Mouse (Mus musculus) forebrain, embryonic 13.5 days (tissue): Measurements from ENCODE around the gene Phtf1. TPM values are rescaled to one million over a fixed set of nuclear protein-coding genes. Genes with fewer than 3 reads are reported as not detected.

Source experiments
- ATAC-seq: fragments of 200-750 bp; cut with Nextera tagmentation; 2 replicates; pipeline ENCODE4 v1.8.0; 2017
- H3K27ac ChIP-seq: fragments of 300-500 bp; sonication (generic); 2 replicates; pipeline ENCODE4 v1.5.1; 2015; ENCODE audit warnings: inconsistent platforms, mild to moderate bottlenecking, moderate library complexity
- H3K27me3 ChIP-seq: fragments of 300-500 bp; sonication (generic); 2 replicates; pipeline ENCODE4 v1.6.1; 2015; ENCODE audit warnings: mild to moderate bottlenecking, inconsistent platforms
- H3K36me3 ChIP-seq: fragments of 300-500 bp; sonication (generic); 2 replicates; pipeline ENCODE4 v1.6.1; 2015; ENCODE audit warnings: mild to moderate bottlenecking, inconsistent platforms; ENCODE audit not compliant: poor library complexity, severe bottlenecking
- H3K4me1 ChIP-seq: fragments of 300-500 bp; sonication (generic); 2 replicates; pipeline ENCODE4 v1.6.1; 2015; ENCODE audit warnings: inconsistent platforms
- H3K4me2 ChIP-seq: fragments of 300-500 bp; sonication (generic); 2 replicates; pipeline ENCODE4 v1.6.1; 2015; ENCODE audit warnings: inconsistent platforms, mild to moderate bottlenecking, moderate library complexity
- H3K4me3 ChIP-seq: fragments of 300-500 bp; sonication (generic); 2 replicates; pipeline ENCODE4 v1.5.1; 2015; ENCODE audit warnings: mild to moderate bottlenecking, inconsistent platforms
- H3K9ac ChIP-seq: fragments of 300-500 bp; sonication (generic); 2 replicates; pipeline ENCODE4 v1.6.1; 2015; ENCODE audit warnings: mild to moderate bottlenecking, inconsistent platforms
- H3K9me3 ChIP-seq: fragments of 300-500 bp; sonication (generic); replicated peaks from 2 replicates; pipeline ENCODE4 v1.6.1; 2016; ENCODE audit warnings: inconsistent platforms
- WGBS: fragments of 180-500 bp; shearing (Covaris S2); methylation state at CpG from one replicate; pipeline ENCODE4 v1.1.7; 2015; 5-methylcytosine and 5-hydroxymethylcytosine counted together
- polyA plus RNA-seq: library from polyadenylated mRNA; unstranded; fragments of >200 nt; fragmentation: Nextera tagmentation; extraction: Ambion mirVana; gene quantifications from 2 replicates; pipeline ENCODE4 v1.2.1, GENCODE M21; 2015

The Phtf1 gene
- polyA plus RNA-seq, 1 experiment from 2014 or later: 31.7 TPM

- no peak for ATAC-seq
- Histone ChIP-seq H3K27me3 (no peaks in the 10 kb centered on the region), H3K9ac (no peak overlapping the region), H3K9me3 (no peaks in the 10 kb centered on the region), H3K27ac (no peak overlapping the region), H3K36me3 (peaks cover 72% of the 10 kb centered on the region), H3K4me3 (no peak overlapping the region), H3K4me2 (no peak overlapping the region), H3K4me1 (no peaks in the 10 kb centered on the region)
- 65% methylated on average over 5 of the region's 5 CpGs for WGBS
These were observed 20.0 kb downstream of the Phtf1 start for GRCm38 (mm10) chr3:103987831-103988432.

- no peak overlapping the region for H3K4me2 ChIP-seq
- 96% methylated on average over 4 of the region's 4 CpGs for WGBS
- no peaks in the 10 kb centered on the region for H3K4me1 ChIP-seq
- H3K9me3 ChIP-seq: no peaks in the 10 kb centered on the region
- H3K36me3 ChIP-seq: peaks cover 71% of the 10 kb centered on the region
- H3K4me3 ChIP-seq: no peak overlapping the region
- no peaks in the 10 kb centered on the region for H3K27me3 ChIP-seq
- no peak overlapping the region for H3K9ac ChIP-seq
- ATAC-seq: no peak
- no peak overlapping the region for H3K27ac ChIP-seq
These were observed 21.4 kb downstream of the Phtf1 start for GRCm38 (mm10) chr3:103989352-103989751.

- 92% methylated on average over 3 of the region's 3 CpGs for WGBS
- H3K36me3 ChIP-seq: peaks cover 78% of the 10 kb centered on the region
These were observed 23.4 kb downstream of the Phtf1 start for GRCm38 (mm10) chr3:103991271-103991670.

GRCm38 (mm10) chr3:103998724-103999123 is 30.8 kb downstream of the Phtf1 start:
- no peak overlapping the region for H3K9ac ChIP-seq
- H3K4me2 ChIP-seq: no peak overlapping the region
- H3K9me3 ChIP-seq: no peaks in the 10 kb centered on the region
- H3K4me3 ChIP-seq: no peak overlapping the region
- ATAC-seq: no peak
- H3K27ac ChIP-seq: no peak overlapping the region
- H3K27me3 ChIP-seq: no peaks in the 10 kb centered on the region
- H3K36me3 ChIP-seq: peaks cover 88% of the 10 kb centered on the region
- 95% methylated on average over 4 of the region's 4 CpGs for WGBS
- H3K4me1 ChIP-seq: no peaks in the 10 kb centered on the region

More at GRCm38 (mm10) chr3:103991271-103991670, 23.4 kb downstream of the Phtf1 start:
- no peaks in the 10 kb centered on the region for H3K27me3 ChIP-seq
- H3K9me3 ChIP-seq: no peaks in the 10 kb centered on the region
- no peaks in the 10 kb centered on the region for H3K4me1 ChIP-seq
- no peak overlapping the region for H3K4me3 ChIP-seq
- ATAC-seq: no peak
- H3K27ac ChIP-seq: no peak overlapping the region
- no peak overlapping the region for H3K9ac ChIP-seq
- H3K4me2 ChIP-seq: no peak overlapping the region

- Histone ChIP-seq H3K27me3 (no peaks in the 10 kb centered on the region), H3K4me3 (no peak overlapping the region), H3K9ac (no peak overlapping the region), H3K36me3 (peaks cover 60% of the 10 kb centered on the region), H3K4me1 (peaks cover 9% of the 10 kb centered on the region), H3K27ac (peak overlapping the region; percentile 27; the same call in 1 of the 2 replicates), H3K9me3 (no peaks in the 10 kb centered on the region), H3K4me2 (no peak overlapping the region)
- 58% methylated on average over 8 of the region's 8 CpGs for WGBS
- peak; percentile 59 for ATAC-seq
These were observed 39.1 kb downstream of the Phtf1 start for GRCm38 (mm10) chr3:104006896-104007466.

- ATAC-seq: peak; percentile 77
- Histone ChIP-seq H3K36me3 (peaks cover 57% of the 10 kb centered on the region), H3K4me1 (peaks cover 9% of the 10 kb centered on the region), H3K27ac (no peak overlapping the region), H3K9me3 (no peaks in the 10 kb centered on the region), H3K9ac (no peak overlapping the region), H3K4me3 (no peak overlapping the region), H3K4me2 (no peak overlapping the region), H3K27me3 (no peaks in the 10 kb centered on the region)
- 33% methylated on average over 8 of the region's 8 CpGs for WGBS
These were observed 39.6 kb downstream of the Phtf1 start for GRCm38 (mm10) chr3:104007479-104007878.

GRCm38 (mm10) chr3:104009924-104010662 is 42.2 kb downstream of the Phtf1 start:
- Histone ChIP-seq H3K4me1 (peaks cover 9% of the 10 kb centered on the region), H3K27ac (no peak overlapping the region), H3K4me2 (no peak overlapping the region), H3K9ac (no peak overlapping the region), H3K27me3 (no peaks in the 10 kb centered on the region), H3K9me3 (no peaks in the 10 kb centered on the region), H3K36me3 (peaks cover 47% of the 10 kb centered on the region), H3K4me3 (no peak overlapping the region)
- no peak for ATAC-seq
- 91% methylated on average over 5 of the region's 5 CpGs for WGBS

- Histone ChIP-seq H3K27me3 (no peaks in the 10 kb centered on the region), H3K4me3 (no peak overlapping the region), H3K9me3 (no peaks in the 10 kb centered on the region), H3K27ac (no peak overlapping the region), H3K9ac (no peak overlapping the region), H3K36me3 (peaks cover 44% of the 10 kb centered on the region), H3K4me2 (no peak overlapping the region), H3K4me1 (peaks cover 7% of the 10 kb centered on the region)
- no peak for ATAC-seq
- 89% methylated on average over 2 of the region's 2 CpGs for WGBS
These were observed 44.1 kb downstream of the Phtf1 start for GRCm38 (mm10) chr3:104011972-104012371.

- WGBS: 47% methylated on average over 3 of the region's 3 CpGs
- no peak overlapping the region for H3K4me2 ChIP-seq
- no peaks in the 10 kb centered on the region for H3K4me1 ChIP-seq
- no peaks in the 10 kb centered on the region for H3K27me3 ChIP-seq
- H3K4me3 ChIP-seq: no peak overlapping the region
- no peak overlapping the region for H3K27ac ChIP-seq
- H3K9ac ChIP-seq: no peak overlapping the region
- H3K36me3 ChIP-seq: peaks cover 40% of the 10 kb centered on the region
- no peaks in the 10 kb centered on the region for H3K9me3 ChIP-seq
- no peak for ATAC-seq
These were observed 50.0 kb downstream of the Phtf1 start for GRCm38 (mm10) chr3:104017931-104018330.

GRCm38 (mm10) chr3:104019453-104019852 is 51.5 kb downstream of the Phtf1 start:
- 66% methylated on average over 4 of the region's 4 CpGs for WGBS
- ATAC-seq: no peak
- Histone ChIP-seq H3K36me3 (peaks cover 37% of the 10 kb centered on the region), H3K27me3 (no peaks in the 10 kb centered on the region), H3K4me2 (no peak overlapping the region), H3K27ac (no peak overlapping the region), H3K9ac (no peak overlapping the region), H3K9me3 (no peaks in the 10 kb centered on the region), H3K4me1 (no peaks in the 10 kb centered on the region), H3K4me3 (no peak overlapping the region)

- Histone ChIP-seq H3K27ac (no peak overlapping the region), H3K27me3 (no peaks in the 10 kb centered on the region), H3K4me2 (no peak overlapping the region), H3K9me3 (no peaks in the 10 kb centered on the region), H3K4me1 (no peaks in the 10 kb centered on the region), H3K9ac (no peak overlapping the region), H3K36me3 (peaks cover 31% of the 10 kb centered on the region), H3K4me3 (no peak overlapping the region)
- 87% methylated on average over 12 of the region's 12 CpGs for WGBS
- ATAC-seq: no peak
These were observed 52.2 kb downstream of the Phtf1 start for GRCm38 (mm10) chr3:104020101-104020500.

GRCm38 (mm10) chr3:104026938-104027337 is 59.0 kb downstream of the Phtf1 start:
- 53% methylated on average over 3 of the region's 3 CpGs for WGBS
- peaks cover 18% of the 10 kb centered on the region for H3K36me3 ChIP-seq
- no peak for ATAC-seq
- H3K27me3 ChIP-seq: no peaks in the 10 kb centered on the region
- no peak overlapping the region for H3K9ac ChIP-seq
- H3K9me3 ChIP-seq: no peaks in the 10 kb centered on the region
- H3K27ac ChIP-seq: no peak overlapping the region
- H3K4me3 ChIP-seq: no peak overlapping the region
- H3K4me2 ChIP-seq: no peak overlapping the region
- H3K4me1 ChIP-seq: no peaks in the 10 kb centered on the region
